Mouse (Mus musculus): ENCODE measurements around the gene Rnf114. TPM values are rescaled to one million over a fixed set of nuclear protein-coding genes. Genes with fewer than 3 reads are reported as not detected.

The Rnf114 gene
- polyA plus RNA-seq, 2 experiments, result 23.9 to 25.8 TPM

- Histone ChIP-seq H3K27me3 (ENCODE audit: control insufficient read depth, insufficient read depth, low read length) (no peaks in the 10 kb centered on the region), H3K4me2 (ENCODE audit: low read depth) (peak overlapping the region; percentile 85), H3K36me3 (replicated peaks; ENCODE audit: control insufficient read depth, insufficient read depth, low read depth) (peaks cover 4% of the 10 kb centered on the region; the same call in 1 of the 2 replicates), H3K9ac (replicated peaks) (peak overlapping the region; percentile 86), H3K27ac (peak overlapping the region; percentile 3), H3K4me1 (replicated peaks; ENCODE audit: control insufficient read depth in 2 of 2, insufficient read depth in 2 of 2, low read length in 1 of 2) (peaks cover 21 to 31% of the 10 kb centered on the region in 2 experiments), H3K4me3 (ENCODE audit: insufficient read depth in 1 of 2, low read depth in 2 of 2, low read length in 2 of 2) (peak overlapping the region; percentile 81 to 91), H3K9me3 (ENCODE audit: control insufficient read depth, low read length) (no peaks in the 10 kb centered on the region)
- under 1% methylated on average over 74 of the region's 85 CpGs for WGBS (ENCODE audit: insufficient replicate concordance)
- peak; percentile 79 for ATAC-seq (ENCODE audit: insufficient read depth)
- peak; percentile 55 to 63 (median 58) for DNase-seq (ENCODE audit: low read depth in 3 of 3, low spot score in 3 of 3)
- no peak for TF ChIP-seq EP300 (IDR thresholded peaks at IDR 0.05; ENCODE audit: low read depth)
- 0 out of 2 replicates have a peak, but pooled peaks have one; percentile 4 for TF ChIP-seq CTCF (IDR thresholded peaks at IDR 0.05; ENCODE audit: low read depth)
Observed at GRCm38 (mm10) chr2:167503253-167503895, 10.9 kb downstream of the Rnf114 start.

GRCm38 (mm10) chr2:167503896-167504349 is 11.5 kb downstream of the Rnf114 start:
- no peak for TF ChIP-seq EP300 (IDR thresholded peaks at IDR 0.05; ENCODE audit: low read depth)
- TF ChIP-seq CTCF (IDR thresholded peaks at IDR 0.05; ENCODE audit: low read depth), result no peak
- peak overlapping the region; percentile 81 to 91 for H3K4me3 ChIP-seq (ENCODE audit: insufficient read depth in 1 of 2, low read depth in 2 of 2, low read length in 2 of 2)
- peaks cover 5% of the 10 kb centered on the region for H3K36me3 ChIP-seq (replicated peaks; ENCODE audit: control insufficient read depth, insufficient read depth, low read depth)
- H3K27ac ChIP-seq, result peak overlapping the region; percentile 3; the same call in 1 of the 2 replicates
- H3K9ac ChIP-seq (replicated peaks), result peak overlapping the region; percentile 86
- H3K4me2 ChIP-seq (ENCODE audit: low read depth), result peak overlapping the region; percentile 85
- ATAC-seq (ENCODE audit: insufficient read depth) (peak; percentile 36), DNase-seq (ENCODE audit: low read depth in 3 of 3, low spot score in 3 of 3) (no peak)
- no peaks in the 10 kb centered on the region for H3K9me3 ChIP-seq (ENCODE audit: control insufficient read depth, low read length)
- H3K4me1 ChIP-seq (replicated peaks; ENCODE audit: control insufficient read depth in 2 of 2, insufficient read depth in 2 of 2, low read length in 1 of 2), result peaks cover 21 to 31% of the 10 kb centered on the region in 2 experiments
- H3K27me3 ChIP-seq (ENCODE audit: control insufficient read depth, insufficient read depth, low read length), result no peaks in the 10 kb centered on the region
- 2% methylated on average over 30 of the region's 32 CpGs for WGBS (ENCODE audit: insufficient replicate concordance)

GRCm38 (mm10) chr2:167505127-167505526 is 12.7 kb downstream of the Rnf114 start:
- peak overlapping the region; percentile 85 for H3K4me2 ChIP-seq (ENCODE audit: low read depth)
- no peaks in the 10 kb centered on the region for H3K9me3 ChIP-seq (ENCODE audit: control insufficient read depth, low read length)
- WGBS (ENCODE audit: insufficient replicate concordance), result 21% methylated on average over 3 of the region's 3 CpGs
- peak overlapping the region; percentile 26 to 91; a peak in 3 of 4 replicates for H3K4me3 ChIP-seq (ENCODE audit: insufficient read depth in 1 of 2, low read depth in 2 of 2, low read length in 2 of 2)
- H3K36me3 ChIP-seq (replicated peaks; ENCODE audit: control insufficient read depth, insufficient read depth, low read depth), result peaks cover 12% of the 10 kb centered on the region
- peak; percentile 38; the same call in 1 of the 2 replicates for TF ChIP-seq EP300 (IDR thresholded peaks at IDR 0.05; ENCODE audit: low read depth)
- TF ChIP-seq CTCF (IDR thresholded peaks at IDR 0.05; ENCODE audit: low read depth), result no peak
- peak; percentile 40 for ATAC-seq (ENCODE audit: insufficient read depth)
- no peaks in the 10 kb centered on the region for H3K27me3 ChIP-seq (ENCODE audit: control insufficient read depth, insufficient read depth, low read length)
- peak in 1 of 3 experiments; percentile 80 for DNase-seq (ENCODE audit: low read depth in 3 of 3, low spot score in 3 of 3)
- peaks cover 23 to 33% of the 10 kb centered on the region in 2 experiments for H3K4me1 ChIP-seq (replicated peaks; ENCODE audit: control insufficient read depth in 2 of 2, insufficient read depth in 2 of 2, low read length in 1 of 2)
- peak overlapping the region; percentile 74 for H3K27ac ChIP-seq
- H3K9ac ChIP-seq (replicated peaks), result peak overlapping the region; percentile 48; the same call in 1 of the 2 replicates

GRCm38 (mm10) chr2:167506546-167507260 is 14.3 kb downstream of the Rnf114 start:
- TF ChIP-seq CTCF (IDR thresholded peaks at IDR 0.05; ENCODE audit: low read depth) (no peak), EP300 (IDR thresholded peaks at IDR 0.05; ENCODE audit: low read depth) (no peak)
- Histone ChIP-seq H3K4me1 (replicated peaks; ENCODE audit: control insufficient read depth in 2 of 2, insufficient read depth in 2 of 2, low read length in 1 of 2) (peaks cover 29 to 42% of the 10 kb centered on the region in 2 experiments), H3K36me3 (replicated peaks; ENCODE audit: control insufficient read depth, insufficient read depth, low read depth) (peaks cover 18% of the 10 kb centered on the region), H3K4me3 (ENCODE audit: insufficient read depth in 1 of 2, low read depth in 2 of 2, low read length in 2 of 2) (no peak overlapping the region), H3K27me3 (ENCODE audit: control insufficient read depth, insufficient read depth, low read length) (no peaks in the 10 kb centered on the region), H3K9me3 (ENCODE audit: control insufficient read depth, low read length) (no peaks in the 10 kb centered on the region), H3K4me2 (ENCODE audit: low read depth) (no peak overlapping the region), H3K9ac (replicated peaks) (no peak overlapping the region), H3K27ac (no peak overlapping the region)
- WGBS (ENCODE audit: insufficient replicate concordance), result 83% methylated on average over 10 of the region's 10 CpGs
- DNase-seq (ENCODE audit: low read depth in 3 of 3, low spot score in 3 of 3), result no peak
- no peak for ATAC-seq (ENCODE audit: insufficient read depth)
